Mouse (Mus musculus) erythroblast, embryonic 14.5 days (primary cell): ENCODE measurements around the gene Hist1h2bf.

Experiments used
- GATA1 ChIP-seq: IDR thresholded peaks from 2 replicates; pipeline ENCODE4 v1.6.1; 2012; ENCODE audit warnings: low read length, inconsistent platforms, mixed read lengths
- TAL1 ChIP-seq: IDR thresholded peaks from 3 replicates; pipeline ENCODE4 v1.6.1; 2012; ENCODE audit warnings: low read length, inconsistent platforms, mixed read lengths

DNA sequence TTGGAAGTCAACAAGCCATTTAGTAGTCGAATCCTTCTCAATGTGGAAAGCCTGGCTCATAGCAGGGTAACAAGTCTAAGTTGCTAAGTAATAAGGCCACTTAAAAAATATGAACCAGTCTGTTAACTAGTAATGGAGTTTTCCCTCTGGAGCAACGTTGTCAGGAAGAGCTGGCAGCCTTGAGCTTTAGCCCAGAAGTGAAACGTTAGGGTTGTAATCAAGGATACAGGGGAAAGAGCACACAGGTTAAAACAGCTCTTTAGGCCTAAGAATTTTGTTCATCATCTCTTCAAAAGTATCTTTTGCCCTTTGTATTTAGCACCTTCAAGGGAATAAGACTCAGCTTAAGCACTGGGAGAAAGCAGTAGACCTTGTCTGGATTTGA is 23.2 kb downstream of the Hist1h2bf start:
- TF ChIP-seq GATA1 (no peak), TAL1 (no peak)
